Mouse (Mus musculus): ENCODE measurements around the gene Fgfr2.

DNA sequence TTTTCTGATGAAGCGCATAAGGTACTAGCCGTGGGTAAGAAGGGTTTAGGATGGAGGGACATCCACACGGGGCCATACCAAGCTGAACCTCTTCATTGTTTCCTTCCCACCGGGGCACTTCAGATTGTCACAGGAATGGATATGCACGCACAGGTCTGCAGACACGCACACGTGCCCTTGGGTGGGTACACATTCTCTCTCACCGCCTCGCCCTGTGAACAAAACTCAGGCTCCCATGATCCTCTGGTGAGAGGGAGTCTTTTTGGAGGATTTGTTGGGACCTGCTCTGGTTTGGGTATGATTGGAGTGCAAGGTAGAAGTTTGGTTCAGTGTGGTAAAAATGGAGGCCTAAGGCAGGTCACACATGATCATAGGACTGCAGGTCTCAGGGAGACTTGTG, 2190.2 kb downstream of the Fgfr2 start:
- TF ChIP-seq MYOG (IDR thresholded peaks at IDR 0.05; ENCODE audit: control insufficient read depth, extremely low read depth, insufficient read length) (no peak), CEBPB (IDR thresholded peaks at IDR 0.05; ENCODE audit: low read depth) (no peak), CTCF (IDR thresholded peaks at IDR 0.05; ENCODE audit: control insufficient read depth, insufficient read depth, insufficient read length) (no peak), MYOD1 (IDR thresholded peaks at IDR 0.05; ENCODE audit: control insufficient read depth, insufficient read length, low read depth) (no peak), MAX (IDR thresholded peaks at IDR 0.05) (no peak), USF1 (IDR thresholded peaks at IDR 0.05; ENCODE audit: low read depth) (no peak)
